Mouse (Mus musculus) midbrain, embryonic 16.5 days (tissue): ENCODE measurements around the gene Slc25a13. TPM values are rescaled to one million over a fixed set of nuclear protein-coding genes. Genes with fewer than 3 reads are reported as not detected.
"Not testable (repeated sequence)": the region's sequence is repeated elsewhere in the genome, so short reads cannot be mapped to it uniquely, and the experiment has no call there.

Experiments used
- ATAC-seq: fragments of 200-750 bp; cut with Nextera tagmentation; 2 replicates; pipeline ENCODE4 v1.8.0; 2017; ENCODE audit warnings: moderate TSS enrichment
- H3K27ac ChIP-seq: fragments of 300-500 bp; sonication (generic); 2 replicates; pipeline ENCODE4 v1.5.1; 2014; ENCODE audit warnings: mild to moderate bottlenecking, low read length, mixed read lengths
- H3K27me3 ChIP-seq: fragments of 300-500 bp; sonication (generic); 2 replicates; pipeline ENCODE4 v1.6.1; 2014; ENCODE audit warnings: low read depth, low read length, mixed read lengths; ENCODE audit not compliant: control insufficient read depth, insufficient read depth
- H3K36me3 ChIP-seq: fragments of 300-500 bp; sonication (generic); 2 replicates; pipeline ENCODE4 v1.6.1; 2014; ENCODE audit warnings: mild to moderate bottlenecking, low read length, moderate library complexity, mixed read lengths; ENCODE audit not compliant: control insufficient read depth, insufficient read depth
- H3K4me1 ChIP-seq: fragments of 300-500 bp; sonication (generic); 2 replicates; pipeline ENCODE4 v1.6.1; 2014; ENCODE audit warnings: mild to moderate bottlenecking, low read length, mixed read lengths; ENCODE audit not compliant: control insufficient read depth, insufficient read depth
- H3K4me2 ChIP-seq: fragments of 300-500 bp; sonication (generic); 2 replicates; pipeline ENCODE4 v1.6.1; 2014; ENCODE audit warnings: mild to moderate bottlenecking, low read length, mixed read lengths
- H3K4me3 ChIP-seq: fragments of 300-500 bp; sonication (generic); 2 replicates; pipeline ENCODE4 v1.5.1; 2014; ENCODE audit warnings: low read depth, mild to moderate bottlenecking, low read length, moderate library complexity, mixed read lengths
- H3K9ac ChIP-seq: fragments of 300-500 bp; sonication (generic); 2 replicates; pipeline ENCODE4 v1.6.1; 2014; ENCODE audit warnings: low read depth, low read length, mixed read lengths
- H3K9me3 ChIP-seq: fragments of 300-500 bp; sonication (generic); replicated peaks from 2 replicates; pipeline ENCODE4 v1.6.1; 2014; ENCODE audit warnings: mild to moderate bottlenecking, low read length, mixed read lengths; ENCODE audit not compliant: control insufficient read depth, poor library complexity, severe bottlenecking
- WGBS: fragments of 180-500 bp; shearing (Covaris S2); extraction: QIAGEN DNeasy Blood & Tissue Kit; methylation state at CpG from one replicate; pipeline ENCODE4 v1.1.7; 2014; 5-methylcytosine and 5-hydroxymethylcytosine counted together
- polyA plus RNA-seq: library from polyadenylated mRNA; unstranded; fragments of >200 nt; fragmentation: Nextera tagmentation; extraction: Ambion mirVana; gene quantifications from 2 replicates; pipeline ENCODE4 v1.2.1, GENCODE M21; 2015

Slc25a13 gene
- polyA plus RNA-seq, 1 experiment from 2014 or later, result 3.8 TPM

- H3K4me2 ChIP-seq, result no peak overlapping the region
- H3K9me3 ChIP-seq, result no peaks in the 10 kb centered on the region
- no peaks in the 10 kb centered on the region for H3K4me1 ChIP-seq
- H3K27ac ChIP-seq, result no peak overlapping the region
- ATAC-seq, result no peak
- no peaks in the 10 kb centered on the region for H3K36me3 ChIP-seq
- WGBS, result 81% methylated on average over 4 of the region's 4 CpGs
- no peaks in the 10 kb centered on the region for H3K27me3 ChIP-seq
- H3K4me3 ChIP-seq, result no peak overlapping the region
- H3K9ac ChIP-seq, result no peak overlapping the region
These were observed 8.5 kb downstream of the Slc25a13 start for GRCm38 (mm10) chr6:6208351-6209059.

GRCm38 (mm10) chr6:6207836-6208235, 9.1 kb downstream of the Slc25a13 start:
- Histone ChIP-seq H3K4me2 (no peak overlapping the region), H3K4me3 (no peak overlapping the region), H3K27me3 (no peaks in the 10 kb centered on the region), H3K9ac (no peak overlapping the region), H3K36me3 (no peaks in the 10 kb centered on the region), H3K27ac (no peak overlapping the region), H3K4me1 (no peaks in the 10 kb centered on the region), H3K9me3 (no peaks in the 10 kb centered on the region)
- no peak for ATAC-seq
- WGBS, result 85% methylated on average over 3 of the region's 3 CpGs

GRCm38 (mm10) chr6:6207395-6207794, 9.6 kb downstream of the Slc25a13 start:
- no peaks in the 10 kb centered on the region for H3K4me1 ChIP-seq
- no peaks in the 10 kb centered on the region for H3K27me3 ChIP-seq
- no peak overlapping the region for H3K4me3 ChIP-seq
- no peak for ATAC-seq
- H3K9ac ChIP-seq, result no peak overlapping the region
- H3K4me2 ChIP-seq, result no peak overlapping the region
- no peaks in the 10 kb centered on the region for H3K36me3 ChIP-seq
- 91% methylated on average over 1 of the region's 1 CpGs for WGBS
- no peaks in the 10 kb centered on the region for H3K9me3 ChIP-seq
- no peak overlapping the region for H3K27ac ChIP-seq

DNA sequence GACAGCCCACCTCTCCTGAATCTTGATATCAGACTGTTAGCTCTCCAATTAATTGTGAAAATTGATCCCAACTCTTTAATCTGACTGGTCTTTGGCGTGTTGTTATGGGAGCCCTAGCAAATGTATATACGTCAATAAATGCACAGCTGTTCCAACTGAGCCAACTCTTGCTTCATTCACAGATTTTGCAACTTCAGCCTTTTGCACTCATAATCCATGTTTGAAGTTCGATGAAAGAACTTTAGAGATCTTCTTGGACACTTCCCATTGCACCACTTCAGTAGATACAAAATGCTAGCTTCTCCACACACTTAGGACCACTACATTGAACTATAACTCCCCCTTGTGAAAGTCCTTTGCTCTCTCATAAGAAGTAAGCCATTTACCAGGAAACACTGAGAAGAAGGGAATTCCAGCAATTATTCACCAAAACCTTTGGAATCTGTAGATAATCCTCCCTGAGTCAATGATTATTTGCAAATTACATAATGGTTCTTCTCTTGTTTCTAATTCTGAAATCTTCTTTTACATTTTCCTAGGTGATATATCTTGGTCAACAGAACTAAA, 11.3 kb downstream of the Slc25a13 start:
- H3K27ac ChIP-seq, result no peak overlapping the region
- no peak overlapping the region for H3K4me2 ChIP-seq
- no peak overlapping the region for H3K4me3 ChIP-seq
- no peaks in the 10 kb centered on the region for H3K36me3 ChIP-seq
- 93% methylated on average over 3 of the region's 3 CpGs for WGBS
- H3K27me3 ChIP-seq, result no peaks in the 10 kb centered on the region
- H3K9me3 ChIP-seq, result no peaks in the 10 kb centered on the region
- no peaks in the 10 kb centered on the region for H3K4me1 ChIP-seq
- H3K9ac ChIP-seq, result no peak overlapping the region
- ATAC-seq, result no peak

DNA sequence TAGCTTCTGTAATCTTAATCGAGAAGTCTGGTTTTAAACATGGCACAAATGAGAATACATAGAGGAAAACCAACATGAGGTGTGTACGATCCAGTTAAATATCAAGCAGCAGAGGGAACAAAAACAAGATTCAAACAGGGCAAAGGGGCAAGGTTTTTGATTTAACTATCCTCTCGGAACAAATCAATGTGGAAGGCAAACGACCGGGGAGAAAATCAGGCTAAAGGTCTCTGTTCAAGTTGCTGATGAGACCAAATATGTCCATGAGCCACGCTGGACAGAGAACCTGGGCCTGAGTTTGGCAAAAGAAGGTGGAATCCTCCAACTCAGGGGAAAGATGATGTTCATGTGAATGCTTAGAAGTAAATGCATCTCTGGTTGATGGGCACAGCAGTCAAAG, 14.5 kb downstream of the Slc25a13 start:
- 87% methylated on average over 6 of the region's 6 CpGs for WGBS
- Histone ChIP-seq H3K27ac (no peak overlapping the region), H3K9me3 (no peaks in the 10 kb centered on the region), H3K4me2 (no peak overlapping the region), H3K36me3 (no peaks in the 10 kb centered on the region), H3K9ac (no peak overlapping the region), H3K4me1 (no peaks in the 10 kb centered on the region), H3K27me3 (no peaks in the 10 kb centered on the region), H3K4me3 (no peak overlapping the region)
- no peak for ATAC-seq

DNA sequence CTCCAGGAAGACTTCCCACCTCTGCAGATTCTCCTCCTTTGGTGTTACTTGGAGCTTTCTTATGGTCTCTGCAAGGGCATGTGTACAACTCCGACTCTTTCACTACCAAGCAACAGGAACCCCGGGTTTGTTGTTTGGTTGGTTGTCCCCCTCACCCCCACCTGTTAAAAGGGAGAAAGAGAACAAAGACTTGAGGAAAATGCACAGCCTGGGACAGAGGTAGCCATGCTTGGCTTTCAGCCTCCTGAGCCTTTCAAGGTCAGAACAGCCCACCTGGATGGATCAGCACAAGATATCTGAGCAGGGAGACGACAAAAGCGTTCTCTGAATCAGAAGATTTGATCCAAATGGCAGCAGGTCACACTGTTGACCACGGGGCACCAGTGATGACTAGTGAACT, 15.0 kb downstream of the Slc25a13 start:
- ATAC-seq, result no peak; the same call in 1 of the 2 replicates
- no peaks in the 10 kb centered on the region for H3K27me3 ChIP-seq
- no peaks in the 10 kb centered on the region for H3K36me3 ChIP-seq
- H3K4me1 ChIP-seq, result no peaks in the 10 kb centered on the region
- H3K9me3 ChIP-seq, result no peaks in the 10 kb centered on the region
- WGBS, result 78% methylated on average over 5 of the region's 5 CpGs
- H3K9ac ChIP-seq, result no peak overlapping the region
- H3K4me3 ChIP-seq, result no peak overlapping the region
- H3K4me2 ChIP-seq, result no peak overlapping the region
- H3K27ac ChIP-seq, result no peak overlapping the region

DNA sequence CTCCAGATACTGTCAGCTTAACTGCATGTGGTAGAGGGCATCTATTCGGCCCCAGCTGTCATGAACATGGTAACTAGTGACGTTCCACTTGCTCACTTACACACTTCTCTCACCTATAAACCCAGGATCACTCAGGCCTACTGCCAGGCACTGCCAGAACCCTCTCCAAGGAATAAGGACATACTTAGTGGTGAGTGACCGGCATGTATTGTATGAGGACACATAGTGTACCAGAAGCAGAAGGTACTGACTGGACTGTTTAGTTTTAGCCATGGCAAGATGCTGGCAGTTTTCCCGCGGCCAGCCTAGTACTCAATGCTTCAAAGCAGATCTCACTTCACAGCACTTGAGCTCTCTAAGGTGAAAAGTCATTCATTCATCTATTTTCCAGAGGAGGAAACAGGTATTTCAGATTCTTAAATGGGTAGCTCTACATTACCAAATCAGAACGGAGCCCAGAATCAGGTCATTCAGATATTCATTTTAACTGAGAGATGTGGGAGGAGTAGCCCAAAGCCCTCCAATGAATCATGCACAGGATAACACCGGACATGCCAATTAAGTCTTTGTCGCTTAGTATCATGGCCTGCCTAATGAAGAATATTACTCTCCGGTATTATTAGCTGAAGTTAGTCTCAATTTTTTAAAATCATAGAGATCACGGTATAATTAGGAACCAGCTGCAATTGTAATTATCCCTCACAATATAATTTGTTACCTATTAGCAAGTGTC, 17.7 kb downstream of the Slc25a13 start:
- Histone ChIP-seq H3K36me3 (no peaks in the 10 kb centered on the region), H3K27ac (no peak overlapping the region), H3K4me1 (no peaks in the 10 kb centered on the region), H3K4me3 (no peak overlapping the region), H3K4me2 (no peak overlapping the region), H3K9ac (no peak overlapping the region), H3K27me3 (no peaks in the 10 kb centered on the region), H3K9me3 (no peaks in the 10 kb centered on the region)
- 82% methylated on average over 10 of the region's 10 CpGs for WGBS
- no peak for ATAC-seq

DNA sequence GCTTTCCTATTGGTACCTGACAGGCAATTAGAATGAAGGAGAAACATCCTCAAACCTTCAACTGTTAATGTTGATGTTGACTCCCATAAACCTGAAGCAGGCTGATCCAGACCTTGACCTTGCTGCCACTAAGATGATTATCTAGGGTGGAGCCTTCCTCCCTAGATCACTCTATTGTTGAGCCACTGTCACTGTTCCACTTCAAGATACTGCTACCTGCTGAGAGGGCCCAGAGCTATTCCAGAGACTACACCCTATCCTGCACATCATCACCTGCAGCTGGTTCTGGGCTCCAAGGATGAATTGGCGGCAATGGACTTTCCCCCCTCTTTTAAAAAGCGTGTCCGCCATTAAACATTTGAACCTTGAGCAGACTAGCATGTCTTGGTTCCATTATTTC, 18.9 kb downstream of the Slc25a13 start:
- not testable (repeated sequence) for H3K9me3 ChIP-seq, H3K4me3 ChIP-seq, H3K9ac ChIP-seq, H3K27ac ChIP-seq, H3K27me3 ChIP-seq, H3K36me3 ChIP-seq, ATAC-seq, H3K4me2 ChIP-seq, H3K4me1 ChIP-seq
- 97% methylated on average over 3 of the region's 3 CpGs for WGBS

DNA sequence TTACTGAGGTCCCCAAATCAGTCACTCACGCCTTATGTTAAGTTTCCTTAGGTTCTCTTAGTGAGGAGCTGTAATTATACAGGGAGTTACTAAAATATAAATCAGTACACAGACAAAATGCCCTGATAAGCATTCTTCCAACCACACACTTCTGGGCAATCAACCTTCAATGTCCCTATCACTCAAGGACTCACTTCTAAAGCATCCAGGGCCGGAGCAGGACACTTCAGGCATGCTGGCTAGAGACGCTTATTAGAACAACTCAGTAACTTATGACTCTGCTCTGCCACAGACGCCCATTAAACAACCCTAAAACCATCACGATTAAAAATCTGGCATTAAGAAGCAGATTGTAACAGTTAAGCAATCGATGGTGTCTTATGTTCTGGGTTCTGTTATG, 19.6 kb downstream of the Slc25a13 start:
- no peak for ATAC-seq
- no peak overlapping the region for H3K27ac ChIP-seq
- no peak overlapping the region for H3K4me3 ChIP-seq
- 88% methylated on average over 6 of the region's 6 CpGs for WGBS
- no peaks in the 10 kb centered on the region for H3K27me3 ChIP-seq
- H3K4me1 ChIP-seq, result no peaks in the 10 kb centered on the region
- H3K9me3 ChIP-seq, result no peaks in the 10 kb centered on the region
- H3K4me2 ChIP-seq, result no peak overlapping the region
- H3K9ac ChIP-seq, result no peak overlapping the region
- no peaks in the 10 kb centered on the region for H3K36me3 ChIP-seq
